Comparison of ENCODE assay signal across 8 mouse cellular contexts in genomic region chr2:30808296-30808655, GRCm38 (mm10). TPM values are rescaled to one million over a fixed set of nuclear protein-coding genes. Genes with fewer than 3 reads are reported as not detected.
DNase-seq lines count a peak whose midpoint lies in the region; ATAC-seq and TF ChIP-seq lines count a peak whose summit lies in the region.

No protein-coding gene starts in this region.

- H3K4me2 ChIP-seq in intestine, embryonic 14.5 days (ENCODE audit: low read length): peak overlapping the region; percentile 99
- peak overlapping the region; percentile 96 for H3K4me2 ChIP-seq in neural tube, embryonic 13.5 days

- peaks cover 15% of the 10 kb centered on the region for H3K36me3 ChIP-seq in intestine, embryonic 14.5 days (ENCODE audit: control insufficient read depth, insufficient read depth, low read length)
- H3K36me3 ChIP-seq in neural tube, embryonic 13.5 days: peaks cover 12% of the 10 kb centered on the region

- TF ChIP-seq CTCF in layer of hippocampus, adult 2 months (conservative IDR thresholded peaks at IDR 0.05): no peak

- peaks cover 19% of the 10 kb centered on the region; the same call in 1 of the 2 replicates for H3K4me1 ChIP-seq in intestine, embryonic 14.5 days (replicated peaks; ENCODE audit: control insufficient read depth, insufficient read depth, low read length)
- H3K4me1 ChIP-seq in neural tube, embryonic 13.5 days (replicated peaks): peaks cover 38% of the 10 kb centered on the region

- peak overlapping the region; percentile 83 for H3K4me3 ChIP-seq in layer of hippocampus, adult 2 months
- H3K4me3 ChIP-seq in intestine, embryonic 14.5 days (ENCODE audit: low read depth, low read length): peak overlapping the region; percentile 97
- peak overlapping the region; percentile 83 for H3K4me3 ChIP-seq in neural tube, embryonic 13.5 days

- H3K9ac ChIP-seq in intestine, embryonic 14.5 days (ENCODE audit: low read length): peak overlapping the region; percentile 94
- peak overlapping the region; percentile 96 for H3K9ac ChIP-seq in neural tube, embryonic 13.5 days

- ATAC-seq in intestine, embryonic 14.5 days (replicated peaks; ENCODE audit: low FRiP score, low TSS enrichment, low read depth): peak; percentile 4; the same call in 1 of the 2 replicates
- peak; percentile 25 for ATAC-seq in neural tube, embryonic 13.5 days (ENCODE audit: low read depth)

- WGBS in intestine, embryonic 14.5 days: 2% methylated on average over 10 of the region's 10 CpGs
- 5% methylated on average over 10 of the region's 10 CpGs for WGBS in neural tube, embryonic 13.5 days

- no peaks in the 10 kb centered on the region for H3K9me3 ChIP-seq in intestine, embryonic 14.5 days (ENCODE audit: control insufficient read depth, low read length)
- no peaks in the 10 kb centered on the region for H3K9me3 ChIP-seq in neural tube, embryonic 13.5 days

- DNase-seq in layer of hippocampus, adult 2 months (ENCODE audit: low spot score in 2 of 2): no peak
- DNase-seq in layer of hippocampus, postnatal 14 days (ENCODE audit: low spot score in 2 of 2): no peak
- peak; percentile 33 for DNase-seq in c-Kit-positive CD71-positive TER-119-negative erythroid progenitor cells, embryonic 14.5 days (ENCODE audit: low read depth)
- no peak for DNase-seq in intestine, embryonic 14.5 days (ENCODE audit: low spot score)
- no peak for DNase-seq in left cerebral cortex, postnatal 10 days (ENCODE audit: extremely low spot score in 1 of 2, low spot score in 2 of 2)
- DNase-seq in thymus, postnatal 10 days (ENCODE audit: low spot score in 2 of 2): no peak
- no peak for DNase-seq in urinary bladder, postnatal 10 days (ENCODE audit: low spot score)

- intact Hi-C loops in left cerebral cortex, postnatal 10 days (cut with DNase I): no loop called here

- peak overlapping the region; percentile 85 for H3K27ac ChIP-seq in layer of hippocampus, adult 2 months
- H3K27ac ChIP-seq in intestine, embryonic 14.5 days (ENCODE audit: low read depth): peak overlapping the region; percentile 84
- H3K27ac ChIP-seq in neural tube, embryonic 13.5 days (replicated peaks): peak overlapping the region; percentile 86

- no peaks in the 10 kb centered on the region for H3K27me3 ChIP-seq in intestine, embryonic 14.5 days (replicated peaks; ENCODE audit: control insufficient read depth, insufficient read depth, low read length)
- 0 out of 2 replicates have a peak, but pooled peaks cover 5% of the 10 kb centered on the region for H3K27me3 ChIP-seq in neural tube, embryonic 13.5 days

RNA-seq across cellular contexts. Expression of gene Ntmt1, which starts 0.7 kb away (rescaled TPM):
- total RNA-seq in layer of hippocampus, adult 2 months (2021): 10 to 100 TPM; 33.1 to 33.5 TPM
- 10 to 100 TPM; 38.9 to 41.9 TPM for total RNA-seq in layer of hippocampus, postnatal 14 days (2021)
- 105 and 110 TPM in 2 replicates for polyA plus RNA-seq in intestine, embryonic 14.5 days (2014; fragmentation: Nextera tagmentation; extraction: Ambion mirVana)
- polyA plus RNA-seq in neural tube, embryonic 13.5 days (2015; fragmentation: Nextera tagmentation; extraction: Ambion mirVana): 101 and 107 TPM in 2 replicates
- 10 to 100 TPM; 49.6 to 52.9 TPM for total RNA-seq in left cerebral cortex, postnatal 10 days (2021)

RNA-seq across cellular contexts. Expression of gene 1700001O22Rik, which starts 4.8 kb away (rescaled TPM):
- total RNA-seq in layer of hippocampus, adult 2 months (2021): 1 to 10 TPM; 4.9 to 5.4 TPM
- total RNA-seq in layer of hippocampus, postnatal 14 days (2021): 1 to 10 TPM; 2.9 to 3.8 TPM
- polyA plus RNA-seq in intestine, embryonic 14.5 days (2014; fragmentation: Nextera tagmentation; extraction: Ambion mirVana): 2.1 and 2.2 TPM in 2 replicates
- polyA plus RNA-seq in neural tube, embryonic 13.5 days (2015; fragmentation: Nextera tagmentation; extraction: Ambion mirVana): 0.91 and 1.3 TPM in 2 replicates
- total RNA-seq in left cerebral cortex, postnatal 10 days (2021): 1 to 10 TPM; 2.1 to 2.3 TPM

RNA-seq across cellular contexts. Expression of gene Asb6, which starts 21.9 kb away (rescaled TPM):
- 10 to 100 TPM; 36.7 to 40.8 TPM for total RNA-seq in layer of hippocampus, adult 2 months (2021)
- 10 to 100 TPM; 33.7 to 34.9 TPM for total RNA-seq in layer of hippocampus, postnatal 14 days (2021)
- polyA plus RNA-seq in intestine, embryonic 14.5 days (2014; fragmentation: Nextera tagmentation; extraction: Ambion mirVana): 25.9 and 31.2 TPM in 2 replicates
- polyA plus RNA-seq in neural tube, embryonic 13.5 days (2015; fragmentation: Nextera tagmentation; extraction: Ambion mirVana): 38.2 and 39.8 TPM in 2 replicates
- 10 to 100 TPM; 32.1 to 32.9 TPM for total RNA-seq in left cerebral cortex, postnatal 10 days (2021)

RNA-seq across cellular contexts. Expression of gene Prrx2, which starts 26.5 kb away (rescaled TPM):
- total RNA-seq in layer of hippocampus, adult 2 months (2021): 1 to 10 TPM; 1.4 to 2.5 TPM
- 1 to 10 TPM; 2.9 to 5.0 TPM for total RNA-seq in layer of hippocampus, postnatal 14 days (2021)
- polyA plus RNA-seq in intestine, embryonic 14.5 days (2014; fragmentation: Nextera tagmentation; extraction: Ambion mirVana): 3.5 and 3.6 TPM in 2 replicates
- polyA plus RNA-seq in neural tube, embryonic 13.5 days (2015; fragmentation: Nextera tagmentation; extraction: Ambion mirVana): 1.7 and 4.9 TPM in 2 replicates
- total RNA-seq in left cerebral cortex, postnatal 10 days (2021): 1 to 10 TPM; 1.8 to 2.7 TPM
